Mouse (Mus musculus): ENCODE measurements around the gene Prune1. TPM values are rescaled to one million over a fixed set of nuclear protein-coding genes. Genes with fewer than 3 reads are reported as not detected.
A peak's percentile ranks its signal among the peaks of the same experiment; 100 is the strongest.

Gene Prune1
- total and polyA plus RNA-seq, 3 experiments: 8.4 to 9.1 (median 8.5) TPM

DNA sequence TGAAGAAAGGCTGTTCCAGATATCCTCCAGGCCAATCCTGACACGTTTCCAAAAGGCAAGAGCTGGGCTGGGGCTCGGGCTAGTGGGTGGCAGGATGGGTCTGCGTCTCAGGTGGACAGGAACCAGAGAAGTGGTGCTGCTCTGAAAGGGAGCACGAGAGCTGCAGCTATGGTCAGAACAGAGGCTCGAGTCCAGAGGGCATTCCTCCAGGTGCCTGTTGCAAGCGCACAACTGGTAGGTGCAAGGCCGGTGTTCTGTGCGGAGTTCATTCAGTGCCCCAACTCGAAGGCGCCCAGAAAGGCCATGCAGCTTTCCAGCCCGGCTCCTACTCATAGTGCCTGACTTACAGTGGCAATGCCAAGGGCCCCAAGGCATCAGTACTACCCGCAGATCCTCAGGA is 41.9 kb downstream of the Prune1 start:
- Histone ChIP-seq H3K4me1 (ENCODE audit: control insufficient read depth in 1 of 2, insufficient read depth in 2 of 2) (peaks cover 0 to 3% of the 10 kb centered on the region in 2 experiments; a peak in 1 of 4 replicates), H3K27me3 (replicated peaks) (no peaks in the 10 kb centered on the region), H3K79me2 (replicated peaks; ENCODE audit: control insufficient read depth, extremely low read depth, insufficient read depth, poor library complexity, severe bottlenecking) (no peaks in the 10 kb centered on the region), H3K9ac (ENCODE audit: insufficient read depth, low read depth) (no peak overlapping the region), H3K4me3 (replicated peaks in 1 of 3; ENCODE audit: low read depth in 2 of 3, low read length in 2 of 3, poor library complexity in 1 of 3) (no peak overlapping the region), H3K4me2 (ENCODE audit: insufficient read depth, low read depth, poor library complexity, severe bottlenecking) (no peak overlapping the region), H3K9me3 (replicated peaks; ENCODE audit: low read length) (no peaks in the 10 kb centered on the region), H3K36me3 (replicated peaks in 1 of 2; ENCODE audit: control insufficient read depth in 1 of 2, insufficient read depth in 1 of 2, low read length in 1 of 2) (peaks cover 26 to 52% of the 10 kb centered on the region in 2 experiments), H3K27ac (ENCODE audit: insufficient read depth, low read depth) (no peak overlapping the region)
- dilution Hi-C loops (cut with MboI; ENCODE audit: extremely low pct_ligation_motif_present, extremely low pct_unique_long_range_greater_than_20kb, low sequenced_read_pairs) (no loop called here), in situ Hi-C loops (cut with MboI; ENCODE audit: low pct_ligation_motif_present, low pct_unique_long_range_greater_than_20kb, low sequenced_read_pairs) (no loop called here)
- TF ChIP-seq BHLHE40 (IDR thresholded peaks at IDR 0.05; ENCODE audit: low read depth, low read length) (no peak), CTCF (conservative IDR thresholded peaks at IDR 0.05 in 1 of 2, IDR thresholded peaks at IDR 0.05 in 1 of 2; ENCODE audit: low read depth in 2 of 2, low read length in 2 of 2) (no peak), POLR2AphosphoS2 (IDR thresholded peaks at IDR 0.05; ENCODE audit: low read depth, low read length) (no peak), E2F4 (IDR thresholded peaks at IDR 0.05; ENCODE audit: insufficient replicate concordance, low read depth, low read length) (no peak), USF1 (IDR thresholded peaks at IDR 0.05; ENCODE audit: low read depth, low read length) (no peak), EP300 (IDR thresholded peaks at IDR 0.05; ENCODE audit: low read length) (no peak)
- no peak for DNase-seq (ENCODE audit: extremely low read depth)

GRCm38 (mm10) chr3:95239022-95239421 is 42.9 kb downstream of the Prune1 start:
- Histone ChIP-seq H3K4me2 (ENCODE audit: insufficient read depth, low read depth, poor library complexity, severe bottlenecking) (no peak overlapping the region), H3K79me2 (replicated peaks; ENCODE audit: control insufficient read depth, extremely low read depth, insufficient read depth, poor library complexity, severe bottlenecking) (no peaks in the 10 kb centered on the region), H3K4me3 (replicated peaks in 1 of 3; ENCODE audit: low read depth in 2 of 3, low read length in 2 of 3, poor library complexity in 1 of 3) (no peak overlapping the region), H3K27me3 (replicated peaks) (no peaks in the 10 kb centered on the region), H3K9me3 (replicated peaks; ENCODE audit: low read length) (no peaks in the 10 kb centered on the region), H3K4me1 (ENCODE audit: control insufficient read depth in 1 of 2, insufficient read depth in 2 of 2) (peaks cover 0 to 11% of the 10 kb centered on the region in 2 experiments; a peak in 2 of 4 replicates), H3K36me3 (replicated peaks in 1 of 2; ENCODE audit: control insufficient read depth in 1 of 2, insufficient read depth in 1 of 2, low read length in 1 of 2) (peaks cover 33 to 60% of the 10 kb centered on the region in 2 experiments), H3K9ac (ENCODE audit: insufficient read depth, low read depth) (no peak overlapping the region), H3K27ac (ENCODE audit: insufficient read depth, low read depth) (no peak overlapping the region)
- TF ChIP-seq CTCF (conservative IDR thresholded peaks at IDR 0.05 in 1 of 2, IDR thresholded peaks at IDR 0.05 in 1 of 2; ENCODE audit: low read depth in 2 of 2, low read length in 2 of 2) (peak in 1 of 2 experiments; percentile 37; a peak in 2 of 4 replicates), MEF2A (IDR thresholded peaks at IDR 0.05; ENCODE audit: borderline replicate concordance, low read depth, low read length) (no peak), RAD21 (IDR thresholded peaks at IDR 0.05; ENCODE audit: low read depth, low read length) (peak; percentile 14)
- dilution Hi-C loops (cut with MboI; ENCODE audit: extremely low pct_ligation_motif_present, extremely low pct_unique_long_range_greater_than_20kb, low sequenced_read_pairs): no loop called here
- in situ Hi-C loops (cut with MboI; ENCODE audit: low pct_ligation_motif_present, low pct_unique_long_range_greater_than_20kb, low sequenced_read_pairs): no loop called here
- DNase-seq (ENCODE audit: extremely low read depth): no peak

DNA sequence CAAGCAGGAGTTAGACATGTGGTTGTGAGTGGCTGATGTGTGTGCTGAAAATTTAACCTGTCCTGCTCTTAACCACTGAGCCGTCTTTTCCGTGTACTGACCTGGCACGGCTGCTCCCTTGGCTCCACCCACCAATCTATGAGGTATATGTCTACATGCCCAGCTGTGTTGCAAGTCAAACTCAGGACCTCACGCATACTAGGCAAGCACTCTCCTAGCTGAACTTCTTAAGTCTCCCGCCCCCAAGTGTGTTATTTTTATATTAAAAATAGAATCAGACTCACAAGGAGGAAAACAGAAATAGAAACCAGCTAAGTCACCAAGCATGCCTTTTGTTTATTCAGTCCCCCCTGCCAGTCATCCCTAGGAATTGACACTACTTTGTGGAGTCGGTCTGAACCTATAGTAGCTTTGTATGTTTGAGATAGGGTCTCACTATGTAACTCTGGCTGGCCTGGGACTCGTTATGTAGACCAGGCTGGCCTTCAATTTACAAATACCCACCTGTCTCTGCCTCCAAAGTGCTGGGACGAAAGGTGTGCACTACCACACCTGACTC is 44.3 kb downstream of the Prune1 start:
- Histone ChIP-seq H3K27ac (ENCODE audit: insufficient read depth, low read depth) (no peak overlapping the region), H3K9me3 (replicated peaks; ENCODE audit: low read length) (no peaks in the 10 kb centered on the region), H3K27me3 (replicated peaks) (no peaks in the 10 kb centered on the region), H3K4me3 (replicated peaks in 1 of 3; ENCODE audit: low read depth in 2 of 3, low read length in 2 of 3, poor library complexity in 1 of 3) (no peak overlapping the region), H3K36me3 (replicated peaks in 1 of 2; ENCODE audit: control insufficient read depth in 1 of 2, insufficient read depth in 1 of 2, low read length in 1 of 2) (peaks cover 38 to 64% of the 10 kb centered on the region in 2 experiments), H3K9ac (ENCODE audit: insufficient read depth, low read depth) (no peak overlapping the region), H3K4me2 (ENCODE audit: insufficient read depth, low read depth, poor library complexity, severe bottlenecking) (no peak overlapping the region), H3K4me1 (ENCODE audit: control insufficient read depth in 1 of 2, insufficient read depth in 2 of 2) (peaks cover 9 to 25% of the 10 kb centered on the region in 2 experiments; a peak in 3 of 4 replicates), H3K79me2 (replicated peaks; ENCODE audit: control insufficient read depth, extremely low read depth, insufficient read depth, poor library complexity, severe bottlenecking) (no peaks in the 10 kb centered on the region; the same call in 1 of the 2 replicates)
- dilution Hi-C loops (cut with MboI; ENCODE audit: extremely low pct_ligation_motif_present, extremely low pct_unique_long_range_greater_than_20kb, low sequenced_read_pairs): no loop called here
- in situ Hi-C loops (cut with MboI; ENCODE audit: low pct_ligation_motif_present, low pct_unique_long_range_greater_than_20kb, low sequenced_read_pairs): no loop called here
- DNase-seq (ENCODE audit: extremely low read depth): no peak
- TF ChIP-seq USF1 (IDR thresholded peaks at IDR 0.05; ENCODE audit: low read depth, low read length) (no peak), POLR2AphosphoS2 (IDR thresholded peaks at IDR 0.05; ENCODE audit: low read depth, low read length) (0 out of 2 replicates have a peak, but pooled peaks have one; percentile 19)
